Mouse (Mus musculus) forebrain, embryonic 11.5 days (tissue): ENCODE results near the gene Tfcp2. TPM values are rescaled to one million over a fixed set of nuclear protein-coding genes. Genes with fewer than 3 reads are reported as not detected.

Experiments
- ATAC-seq: fragments of 200-750 bp; cut with Nextera tagmentation; replicated peaks from 2 replicates; pipeline ENCODE4 v1.8.0; 2017; ENCODE audit warnings: moderate TSS enrichment; ENCODE audit not compliant: low FRiP score
- DNase-seq: peaks from one replicate; pipeline ENCODE4 v3.0.0-alpha.2; 2017; ENCODE audit warnings: low spot score
- H3K27ac ChIP-seq: fragments of 300-500 bp; sonication (generic); 2 replicates; pipeline ENCODE4 v1.5.1; 2014; ENCODE audit warnings: low read depth, low read length
- H3K27me3 ChIP-seq: fragments of 300-500 bp; sonication (generic); 2 replicates; pipeline ENCODE4 v1.6.1; 2014; ENCODE audit warnings: mild to moderate bottlenecking, low read length, mixed read lengths; ENCODE audit not compliant: control insufficient read depth, insufficient read depth
- H3K36me3 ChIP-seq: fragments of 300-500 bp; sonication (generic); 2 replicates; pipeline ENCODE4 v1.6.1; 2014; ENCODE audit warnings: mild to moderate bottlenecking, low read length, moderate library complexity, mixed read lengths; ENCODE audit not compliant: control insufficient read depth, insufficient read depth
- H3K4me1 ChIP-seq: fragments of 300-500 bp; sonication (generic); replicated peaks from 2 replicates; pipeline ENCODE4 v1.6.1; 2014; ENCODE audit warnings: low read length, mixed read lengths; ENCODE audit not compliant: control insufficient read depth, insufficient read depth
- H3K4me2 ChIP-seq: fragments of 300-500 bp; sonication (generic); 2 replicates; pipeline ENCODE4 v1.6.1; 2014; ENCODE audit warnings: low read depth, mild to moderate bottlenecking, low read length, moderate library complexity, mixed read lengths; ENCODE audit not compliant: severe bottlenecking
- H3K4me3 ChIP-seq: fragments of 300-500 bp; sonication (generic); 2 replicates; pipeline ENCODE4 v1.5.1; 2014; ENCODE audit warnings: low read depth, low read length
- H3K9ac ChIP-seq: fragments of 300-500 bp; sonication (generic); 2 replicates; pipeline ENCODE4 v1.6.1; 2014; ENCODE audit warnings: low read length
- H3K9me3 ChIP-seq: fragments of 300-500 bp; sonication (generic); 2 replicates; pipeline ENCODE4 v1.6.1; 2016; ENCODE audit warnings: low read length, mixed read lengths; ENCODE audit not compliant: control insufficient read depth
- WGBS: fragments of 180-500 bp; shearing (Covaris S2); extraction: QIAGEN DNeasy Blood & Tissue Kit; methylation state at CpG from one replicate; pipeline ENCODE4 v1.1.7; 2014; 5-methylcytosine and 5-hydroxymethylcytosine counted together
- polyA plus RNA-seq: library from polyadenylated mRNA; unstranded; fragments of >200 nt; fragmentation: Nextera tagmentation; extraction: Ambion mirVana; gene quantifications from 2 replicates; pipeline ENCODE4 v1.2.1, GENCODE M21; 2014

Gene Tfcp2
- polyA plus RNA-seq, 1 experiment from 2014 or later = 31.7 TPM

DNA sequence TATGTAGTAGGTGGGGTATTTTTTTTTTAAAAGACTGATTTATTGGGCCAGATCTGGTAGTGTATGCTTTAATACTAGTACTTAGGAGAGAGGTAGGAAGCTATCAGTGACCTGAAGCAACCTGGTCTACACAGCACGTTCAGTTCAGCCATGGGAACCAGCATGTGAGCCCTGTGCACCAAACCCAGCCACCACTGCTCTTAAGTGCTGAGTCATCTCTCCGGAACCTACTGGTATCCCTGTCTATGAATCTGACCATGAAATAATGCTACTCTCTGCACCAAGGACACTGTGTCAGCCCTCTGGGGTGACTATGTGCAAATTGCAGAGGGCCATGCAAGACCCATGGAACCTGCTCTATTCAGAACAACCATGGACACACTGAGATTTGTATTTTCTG lies 64.8 kb downstream of the Tfcp2 start:
- peaks cover 10% of the 10 kb centered on the region; the same call in 1 of the 2 replicates for H3K4me1 ChIP-seq
- no peaks in the 10 kb centered on the region for H3K27me3 ChIP-seq
- no peak overlapping the region for H3K9ac ChIP-seq
- ATAC-seq (no peak), DNase-seq (no peak)
- WGBS = 96% methylated on average over 2 of the region's 2 CpGs
- peaks cover 10% of the 10 kb centered on the region; the same call in 1 of the 2 replicates for H3K36me3 ChIP-seq
- H3K9me3 ChIP-seq = no peaks in the 10 kb centered on the region
- no peak overlapping the region for H3K4me2 ChIP-seq
- no peak overlapping the region for H3K27ac ChIP-seq
- no peak overlapping the region for H3K4me3 ChIP-seq

DNA sequence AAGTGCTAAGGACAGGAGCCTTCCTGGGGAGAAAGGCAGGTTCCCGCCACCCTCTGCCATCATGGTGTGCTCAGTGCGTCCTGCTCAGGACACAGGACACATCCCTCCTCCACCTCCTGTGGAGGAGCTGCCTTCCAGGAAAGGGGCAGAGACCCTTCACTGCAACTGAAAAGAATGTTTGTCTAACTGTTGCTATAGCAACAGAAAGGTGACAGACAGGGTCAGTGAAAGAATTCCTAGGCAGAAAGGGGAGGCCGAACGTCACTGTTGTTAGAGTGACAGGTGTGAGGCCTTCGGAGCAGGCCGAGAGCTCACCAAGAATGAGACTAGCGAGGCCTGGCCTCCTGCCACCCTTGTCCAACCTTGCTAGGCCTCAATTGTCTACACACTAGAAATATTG lies 65.4 kb downstream of the Tfcp2 start:
- Histone ChIP-seq H3K4me1 (peaks cover 10% of the 10 kb centered on the region; the same call in 1 of the 2 replicates), H3K27ac (no peak overlapping the region), H3K4me2 (no peak overlapping the region), H3K4me3 (no peak overlapping the region), H3K36me3 (peaks cover 12% of the 10 kb centered on the region; the same call in 1 of the 2 replicates), H3K9me3 (no peaks in the 10 kb centered on the region), H3K27me3 (no peaks in the 10 kb centered on the region), H3K9ac (no peak overlapping the region)
- 32% methylated on average over 7 of the region's 7 CpGs for WGBS
- no peak for DNase-seq
- no peak for ATAC-seq

- no peak for ATAC-seq
- H3K4me1 ChIP-seq = peaks cover 8% of the 10 kb centered on the region; the same call in 1 of the 2 replicates
- H3K36me3 ChIP-seq = peaks cover 15% of the 10 kb centered on the region; the same call in 1 of the 2 replicates
- H3K27ac ChIP-seq = no peak overlapping the region
- H3K9ac ChIP-seq = no peak overlapping the region
- no peak overlapping the region for H3K4me3 ChIP-seq
- H3K27me3 ChIP-seq = no peaks in the 10 kb centered on the region
- DNase-seq = no peak
- WGBS = 94% methylated on average over 3 of the region's 3 CpGs
- no peaks in the 10 kb centered on the region for H3K9me3 ChIP-seq
- H3K4me2 ChIP-seq = no peak overlapping the region
Observed at GRCm38 (mm10) chr15:100485576-100485975, 66.2 kb downstream of the Tfcp2 start.

DNA sequence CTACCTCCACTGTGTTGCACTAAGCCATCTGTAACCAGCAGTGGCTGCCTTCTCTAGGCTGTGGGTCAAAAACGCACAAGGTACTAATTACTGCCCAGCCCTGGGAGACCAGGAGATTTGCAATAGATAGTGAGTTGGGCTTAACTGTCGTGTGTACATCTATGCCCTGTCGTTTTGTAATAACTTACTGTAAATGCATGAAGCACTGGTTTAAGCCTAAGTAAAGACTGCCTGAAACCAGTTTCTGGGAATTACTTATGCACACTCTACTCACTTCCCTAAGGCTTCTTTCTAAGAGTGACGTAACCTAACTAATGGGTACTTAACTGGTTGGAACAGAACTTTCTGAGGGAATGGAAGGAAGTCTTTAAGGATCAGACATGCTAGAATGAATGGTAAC lies 72.9 kb downstream of the Tfcp2 start:
- Histone ChIP-seq H3K4me1 (no peaks in the 10 kb centered on the region), H3K36me3 (peaks cover 21% of the 10 kb centered on the region; the same call in 1 of the 2 replicates), H3K27me3 (no peaks in the 10 kb centered on the region), H3K27ac (no peak overlapping the region), H3K9ac (no peak overlapping the region), H3K4me3 (no peak overlapping the region), H3K4me2 (no peak overlapping the region), H3K9me3 (no peaks in the 10 kb centered on the region)
- ATAC-seq (no peak), DNase-seq (no peak)
- 85% methylated on average over 4 of the region's 4 CpGs for WGBS

- no peak for ATAC-seq
Observed at GRCm38 (mm10) chr15:100478351-100478750, 73.5 kb downstream of the Tfcp2 start.

GRCm38 (mm10) chr15:100473926-100474503 lies 77.8 kb downstream of the Tfcp2 start:
- no peak overlapping the region for H3K9ac ChIP-seq
- H3K4me1 ChIP-seq = peaks cover 4% of the 10 kb centered on the region
- H3K4me2 ChIP-seq = no peak overlapping the region
- H3K27ac ChIP-seq = no peak overlapping the region
- ATAC-seq (no peak), DNase-seq (no peak)
- no peaks in the 10 kb centered on the region for H3K9me3 ChIP-seq
- peaks cover 10% of the 10 kb centered on the region; the same call in 1 of the 2 replicates for H3K36me3 ChIP-seq
- H3K27me3 ChIP-seq = no peaks in the 10 kb centered on the region
- WGBS = 84% methylated on average over 7 of the region's 7 CpGs
- H3K4me3 ChIP-seq = no peak overlapping the region

More at GRCm38 (mm10) chr15:100478351-100478750, 73.5 kb downstream of the Tfcp2 start:
- Histone ChIP-seq H3K27ac (no peak overlapping the region), H3K4me3 (no peak overlapping the region), H3K4me2 (no peak overlapping the region), H3K27me3 (no peaks in the 10 kb centered on the region), H3K9me3 (no peaks in the 10 kb centered on the region), H3K9ac (no peak overlapping the region), H3K4me1 (no peaks in the 10 kb centered on the region), H3K36me3 (peaks cover 21% of the 10 kb centered on the region; the same call in 1 of the 2 replicates)
- WGBS = 89% methylated on average over 10 of the region's 10 CpGs
- DNase-seq = no peak

DNA sequence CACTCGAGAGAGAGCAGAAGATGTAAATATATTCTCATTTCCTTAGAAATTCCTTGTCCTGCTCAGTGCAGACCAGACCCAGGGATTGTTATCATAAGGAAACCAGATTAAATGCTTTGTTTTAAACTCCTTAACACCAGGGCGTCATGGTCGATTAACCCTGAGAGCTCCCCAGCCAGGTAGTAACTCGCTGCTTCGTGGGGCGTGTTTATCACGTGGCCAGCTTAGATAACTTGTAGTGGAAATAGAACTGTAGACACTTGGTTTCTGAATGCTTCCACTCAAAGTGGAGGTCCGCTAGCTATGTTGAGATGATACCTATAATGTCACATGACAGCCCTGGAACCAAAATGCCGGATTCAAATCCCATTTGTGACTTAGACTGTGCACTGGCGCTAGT lies 81.8 kb downstream of the Tfcp2 start:
- Histone ChIP-seq H3K36me3 (peaks cover 5% of the 10 kb centered on the region; the same call in 1 of the 2 replicates), H3K4me3 (peak overlapping the region; percentile 76), H3K4me1 (peaks cover 6% of the 10 kb centered on the region), H3K4me2 (peak overlapping the region; percentile 79), H3K27me3 (no peaks in the 10 kb centered on the region), H3K9me3 (no peaks in the 10 kb centered on the region), H3K27ac (no peak overlapping the region), H3K9ac (peak overlapping the region; percentile 88; the same call in 1 of the 2 replicates)
- ATAC-seq (no peak), DNase-seq (no peak)
- 66% methylated on average over 10 of the region's 10 CpGs for WGBS

DNA sequence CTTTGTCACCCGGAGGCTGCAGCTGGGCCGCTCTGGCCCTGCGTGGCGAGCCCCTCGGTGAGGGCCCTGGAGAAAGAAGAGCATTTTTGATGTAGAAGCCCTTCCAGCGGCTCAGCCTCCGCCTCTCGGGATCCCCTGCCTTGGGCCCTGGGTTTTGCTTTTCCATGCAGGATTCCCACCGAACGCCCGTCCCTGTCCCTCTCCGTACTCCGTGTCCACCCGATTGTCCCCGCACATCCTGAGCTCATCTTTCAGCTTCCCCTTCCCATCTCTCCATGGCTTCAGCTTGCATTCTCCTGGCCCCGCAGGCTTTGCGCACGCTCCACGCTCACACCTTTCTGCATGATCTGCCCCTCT lies 82.6 kb downstream of the Tfcp2 start:
- H3K36me3 ChIP-seq = peaks cover 2% of the 10 kb centered on the region; the same call in 1 of the 2 replicates
- H3K4me1 ChIP-seq = peaks cover 6% of the 10 kb centered on the region
- peak overlapping the region; percentile 79 for H3K4me2 ChIP-seq
- H3K9me3 ChIP-seq = no peaks in the 10 kb centered on the region
- peak overlapping the region; percentile 88 for H3K9ac ChIP-seq
- peak overlapping the region; percentile 58 for H3K27ac ChIP-seq
- no peaks in the 10 kb centered on the region for H3K27me3 ChIP-seq
- ATAC-seq (no peak; the same call in 1 of the 2 replicates), DNase-seq (no peak)
- under 1% methylated on average over 19 of the region's 19 CpGs for WGBS
- peak overlapping the region; percentile 76 for H3K4me3 ChIP-seq
